Mouse (Mus musculus) left cerebral cortex, adult 2 months (tissue): ENCODE data around the gene Ppfia3. TPM values are rescaled to one million over a fixed set of nuclear protein-coding genes. Genes with fewer than 3 reads are reported as not detected.

Experiments used
- DNase-seq, 2 experiments: peaks; one replicate each; pipeline ENCODE4 v3.0.0; 2021 to 2022; ENCODE audit warnings: low spot score in 2 of 2, mixed read lengths in 1 of 2; ENCODE audit errors: extremely low spot score in 1 of 2
- H3K27ac ChIP-seq: fragments of 200-600 bp; 2 replicates; pipeline ENCODE4 v1.8.1; 2022
- H3K4me3 ChIP-seq: fragments of 200-600 bp; 2 replicates; pipeline ENCODE4 v1.8.1; 2022
- CTCF ChIP-seq: fragments of 200-600 bp; IDR thresholded peaks from 2 replicates; pipeline ENCODE4 v1.8.1; 2022; ENCODE audit warnings: antibody characterized with exemption, mild to moderate bottlenecking, moderate library complexity
- intact Hi-C: fragments of 180-260 bp; cut with DNase I; formaldehyde crosslinking; loops from one replicate; pipeline ENCODE4 v1.15.1; 2025
- total RNA-seq, 2 experiments: library from RNA; stranded (reverse); gene quantifications; 2 replicates each; pipeline ENCODE4 v1.2.3; 2021

Gene Ppfia3
- total RNA-seq, 2 experiments from 2014 or later = 156 to 159 TPM

DNA sequence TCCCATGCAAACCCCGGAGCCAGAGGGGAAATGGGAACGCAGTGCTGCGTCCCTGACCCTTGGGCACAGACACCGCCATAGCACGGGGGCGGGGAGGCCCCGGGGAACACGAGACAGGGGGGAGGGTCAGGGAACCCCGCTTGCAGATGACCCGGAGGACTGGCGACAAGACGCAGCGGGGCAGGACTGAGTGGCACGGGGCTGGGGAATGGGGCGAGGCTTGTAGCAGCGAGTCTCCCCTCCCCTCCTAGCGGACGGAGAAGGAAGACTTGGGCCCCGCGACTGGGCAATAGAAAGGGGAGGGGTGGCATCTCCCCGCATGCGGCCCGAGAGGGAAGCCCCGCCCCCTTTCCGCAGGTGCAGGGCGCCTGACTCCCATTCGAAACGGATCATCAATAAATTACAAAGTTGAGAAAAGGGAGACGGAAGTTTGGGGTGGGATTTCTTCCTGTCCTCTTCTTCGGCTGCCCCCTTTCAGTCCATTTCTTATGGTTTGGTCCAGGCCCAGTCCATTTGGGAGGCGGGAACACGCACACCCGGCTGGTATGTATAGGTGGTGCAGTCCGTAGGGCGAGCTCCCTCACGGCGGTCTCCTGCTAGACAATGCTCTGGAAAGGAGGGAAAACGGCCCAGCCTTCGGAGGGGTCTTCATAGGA lies 27.3 kb downstream of the Ppfia3 start:
- peak; percentile 9; the same call in 1 of the 2 replicates for TF ChIP-seq CTCF
- Histone ChIP-seq H3K27ac (no peak overlapping the region), H3K4me3 (peak overlapping the region; percentile 38)
- DNase-seq = peak in 1 of 2 experiments; percentile 41
- intact Hi-C loops = loop anchor here (2.0 kb wide), 1 partner anchor 39 kb away; no protein-coding TSS in a partner anchor

- no peak for TF ChIP-seq CTCF
- no peak overlapping the region for H3K4me3 ChIP-seq
- intact Hi-C loops = no loop called here
- H3K27ac ChIP-seq = no peak overlapping the region
- peak in 1 of 2 experiments; percentile 39 for DNase-seq
These were observed 28.5 kb downstream of the Ppfia3 start for GRCm38 (mm10) chr7:45338161-45338911.

GRCm38 (mm10) chr7:45337469-45337868 lies 29.4 kb downstream of the Ppfia3 start:
- TF ChIP-seq CTCF = no peak
- intact Hi-C loops = no loop called here
- no peak for DNase-seq
- no peak overlapping the region for H3K27ac ChIP-seq
- no peak overlapping the region for H3K4me3 ChIP-seq

- H3K4me3 ChIP-seq = no peak overlapping the region
- no peak overlapping the region for H3K27ac ChIP-seq
- intact Hi-C loops = no loop called here
- DNase-seq = no peak
- TF ChIP-seq CTCF = no peak
These were observed 30.5 kb downstream of the Ppfia3 start for GRCm38 (mm10) chr7:45336319-45336718.

GRCm38 (mm10) chr7:45335056-45335455 lies 31.8 kb downstream of the Ppfia3 start, which contains the start of gene Hrc:
Hrc (plus strand) TSS chr7:45335290.
- H3K27ac ChIP-seq = no peak within 1 kb of the TSS
- no peak within 1 kb of the TSS for H3K4me3 ChIP-seq
- TF ChIP-seq CTCF = no peak
- intact Hi-C loops = no loop called here
- DNase-seq = no peak

- Histone ChIP-seq H3K27ac (no peak overlapping the region), H3K4me3 (no peak overlapping the region)
- no peak for TF ChIP-seq CTCF
- DNase-seq = no peak
- intact Hi-C loops = no loop called here
These were observed 32.2 kb downstream of the Ppfia3 start for GRCm38 (mm10) chr7:45334605-45335004.

DNA sequence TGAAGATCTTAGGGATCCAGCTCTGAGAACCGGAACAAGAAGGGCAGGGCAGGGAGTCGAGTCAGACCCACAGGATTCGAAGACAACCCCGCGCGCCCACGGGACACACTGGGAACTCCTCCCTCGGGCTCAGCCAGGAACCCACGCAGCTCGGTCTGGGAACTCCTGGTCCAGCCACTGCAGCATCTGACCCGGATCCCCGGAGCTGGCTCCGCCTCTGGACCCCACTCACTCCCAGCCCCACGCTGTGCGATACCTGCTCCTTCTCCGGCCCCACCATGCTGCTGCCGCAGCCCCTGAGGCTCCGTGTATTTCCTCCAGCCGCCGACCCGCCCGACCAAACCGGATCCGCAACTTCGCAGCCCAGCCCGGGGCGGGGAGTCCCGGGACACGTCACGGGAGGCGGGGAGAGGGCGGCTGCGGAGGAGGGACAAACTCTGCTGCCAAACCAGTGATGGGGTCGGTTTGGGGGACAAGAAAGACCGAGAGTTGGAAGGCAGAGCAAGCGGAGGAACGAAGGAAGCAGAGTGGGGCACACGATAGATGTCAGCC lies 33.3 kb downstream of the Ppfia3 start, which contains the start of gene Trpm4:
Gene Trpm4, minus strand, starts transcription at position 350 of the 552 bp plus-strand sequence.
- Histone ChIP-seq H3K27ac (peak within 1 kb of the TSS; percentile 89), H3K4me3 (peak within 1 kb of the TSS; percentile 71)
- no peak for TF ChIP-seq CTCF
- intact Hi-C loops = no loop called here
- peak; percentile 69 to 80 for DNase-seq

DNA sequence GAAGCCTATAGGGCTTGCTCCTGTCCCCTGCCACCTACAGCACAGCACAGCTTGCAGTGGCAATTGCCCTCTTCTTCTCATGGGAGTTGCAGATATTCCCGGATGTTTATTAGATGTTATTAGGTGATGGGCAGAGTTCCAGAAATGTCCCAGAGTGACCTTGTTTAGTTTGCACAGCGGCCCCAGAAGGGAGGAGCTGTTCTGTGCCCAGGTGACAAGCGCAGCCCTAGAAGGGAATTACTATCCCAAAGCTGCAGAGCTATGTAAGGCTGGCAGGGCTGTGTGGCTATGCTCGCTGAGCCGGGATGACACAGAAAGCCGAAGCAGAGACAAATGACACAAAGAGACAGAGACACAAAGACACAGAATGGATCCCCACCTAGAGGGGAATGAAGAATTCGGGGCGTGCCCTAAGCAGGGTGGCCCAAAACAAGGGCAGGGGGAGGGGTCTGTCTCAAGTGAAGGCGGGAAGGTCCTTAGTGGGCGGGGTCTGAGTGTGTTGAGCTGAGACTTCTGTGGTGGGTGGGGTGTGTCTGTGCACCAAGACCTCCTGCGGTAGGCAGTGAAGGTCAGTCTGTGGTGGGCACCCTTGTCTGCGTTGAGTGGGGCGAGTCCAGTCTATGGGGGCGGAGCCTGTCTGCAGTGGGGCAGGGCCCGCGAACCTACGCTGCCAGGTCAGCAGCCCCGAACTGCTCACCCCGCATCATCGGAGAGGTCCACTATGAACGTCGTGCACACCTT lies 34.0 kb downstream of the Ppfia3 start:
- no peak for TF ChIP-seq CTCF
- Histone ChIP-seq H3K4me3 (peak overlapping the region; percentile 71), H3K27ac (peak overlapping the region; percentile 89)
- DNase-seq = peak in 1 of 2 experiments; percentile 44
- intact Hi-C loops = no loop called here

DNA sequence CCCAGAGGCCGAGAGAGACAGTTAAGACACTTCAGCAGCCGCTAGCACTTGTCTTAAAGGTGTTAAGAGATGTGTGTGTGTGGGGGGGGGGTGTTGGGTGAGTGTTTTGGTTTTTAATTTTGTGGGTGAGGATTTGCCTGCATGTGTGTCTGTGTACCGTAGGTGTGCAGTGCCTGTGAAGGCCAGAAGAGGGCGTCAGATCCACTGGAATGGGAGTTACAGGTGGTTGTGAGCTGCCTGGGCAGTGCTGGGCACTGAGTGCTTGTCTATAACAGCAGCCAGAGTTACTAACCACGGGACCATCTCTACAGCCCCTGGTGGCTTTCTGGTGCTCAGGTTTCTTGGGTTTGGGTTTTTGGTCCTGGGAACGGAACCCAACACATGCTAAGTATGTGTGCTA lies 35.3 kb downstream of the Ppfia3 start:
- no peak for DNase-seq
- H3K4me3 ChIP-seq = no peak overlapping the region
- peak; percentile 22 for TF ChIP-seq CTCF
- no peak overlapping the region for H3K27ac ChIP-seq
- intact Hi-C loops = no loop called here

- no peak overlapping the region for H3K4me3 ChIP-seq
- DNase-seq = no peak
- no peak for TF ChIP-seq CTCF
- intact Hi-C loops = no loop called here
- H3K27ac ChIP-seq = peak overlapping the region; percentile 75
These were observed 37.9 kb downstream of the Ppfia3 start for GRCm38 (mm10) chr7:45328841-45329475.

DNA sequence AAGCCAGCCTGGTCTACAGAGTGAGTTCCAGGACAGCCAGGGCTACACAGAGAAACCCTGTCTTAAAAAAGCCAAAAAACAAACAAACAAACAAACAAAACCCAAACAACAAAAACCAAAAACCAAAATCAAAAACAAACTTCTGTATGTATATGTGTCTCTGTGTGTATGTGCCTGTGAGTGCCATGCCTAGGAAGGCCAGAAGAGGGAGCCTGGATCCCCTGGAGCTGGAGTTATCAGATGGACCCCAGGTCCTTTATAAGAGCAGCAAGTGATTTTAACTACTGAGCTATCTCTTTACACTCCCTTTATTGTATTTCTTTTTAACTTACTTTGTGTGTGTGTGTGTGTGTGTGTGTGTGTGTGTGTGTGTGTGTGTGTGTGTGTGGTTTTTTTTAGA lies 41.0 kb downstream of the Ppfia3 start:
- Histone ChIP-seq H3K4me3 (no peak overlapping the region), H3K27ac (no peak overlapping the region)
- TF ChIP-seq CTCF = peak; percentile 1; the same call in 1 of the 2 replicates
- intact Hi-C loops = no loop called here
- no peak for DNase-seq
